Mouse (Mus musculus) heart, embryonic 10.5 days (tissue): ENCODE data around the gene Casp7. TPM values are rescaled to one million over a fixed set of nuclear protein-coding genes. Genes with fewer than 3 reads are reported as not detected.

Experiments used
- DNase-seq: peaks from one replicate; pipeline ENCODE4 v3.0.0-alpha.2; 2017; ENCODE audit warnings: low spot score
- H3K27ac ChIP-seq: fragments of 300-500 bp; sonication (generic); 2 replicates; pipeline ENCODE4 v1.5.1; 2016; ENCODE audit warnings: mild to moderate bottlenecking
- H3K27me3 ChIP-seq: fragments of 300-500 bp; sonication (generic); 2 replicates; pipeline ENCODE4 v1.6.1; 2016; ENCODE audit warnings: mild to moderate bottlenecking; ENCODE audit not compliant: poor library complexity, insufficient read depth, severe bottlenecking
- H3K36me3 ChIP-seq: fragments of 300-500 bp; sonication (generic); 2 replicates; pipeline ENCODE4 v1.6.1; 2016; ENCODE audit warnings: mild to moderate bottlenecking, moderate library complexity
- H3K4me1 ChIP-seq: fragments of 300-500 bp; sonication (generic); 2 replicates; pipeline ENCODE4 v1.6.1; 2016; ENCODE audit warnings: mild to moderate bottlenecking
- H3K4me3 ChIP-seq: fragments of 300-500 bp; sonication (generic); 2 replicates; pipeline ENCODE4 v1.5.1; 2016; ENCODE audit warnings: mild to moderate bottlenecking, moderate library complexity
- H3K9me3 ChIP-seq: fragments of 300-500 bp; sonication (generic); 2 replicates; pipeline ENCODE4 v1.6.1; 2016; ENCODE audit warnings: mild to moderate bottlenecking, moderate library complexity
- WGBS: fragments of 180-500 bp; shearing (Covaris S2); methylation state at CpG from one replicate; pipeline ENCODE4 v1.1.7; 2016; 5-methylcytosine and 5-hydroxymethylcytosine counted together
- polyA plus RNA-seq: library from polyadenylated mRNA; unstranded; fragments of >200 nt; fragmentation: Nextera tagmentation; extraction: Ambion mirVana; gene quantifications from 2 replicates; pipeline ENCODE4 v1.2.1, GENCODE M21; 2016

The Casp7 gene
- polyA plus RNA-seq, 1 experiment from 2014 or later: 25.1 TPM

GRCm38 (mm10) chr19:56438357-56439071 lies 41.6 kb downstream of the Casp7 start:
- Histone ChIP-seq H3K9me3 (no peaks in the 10 kb centered on the region), H3K4me3 (no peak overlapping the region), H3K27ac (peak overlapping the region; percentile 60; the same call in 1 of the 2 replicates), H3K27me3 (no peaks in the 10 kb centered on the region), H3K36me3 (peaks cover 42% of the 10 kb centered on the region), H3K4me1 (peaks cover 12% of the 10 kb centered on the region)
- no peak for DNase-seq
- WGBS: 68% methylated on average over 7 of the region's 7 CpGs

GRCm38 (mm10) chr19:56439072-56439434 lies 42.1 kb downstream of the Casp7 start:
- Histone ChIP-seq H3K4me1 (peaks cover 17% of the 10 kb centered on the region), H3K4me3 (no peak overlapping the region), H3K9me3 (no peaks in the 10 kb centered on the region), H3K27me3 (no peaks in the 10 kb centered on the region), H3K36me3 (peaks cover 36% of the 10 kb centered on the region), H3K27ac (peak overlapping the region; percentile 5; the same call in 1 of the 2 replicates)
- peak; percentile 84 for DNase-seq
- WGBS: 54% methylated on average over 6 of the region's 6 CpGs

GRCm38 (mm10) chr19:56443445-56443844 lies 46.5 kb downstream of the Casp7 start:
- Histone ChIP-seq H3K36me3 (peaks cover 9% of the 10 kb centered on the region; the same call in 1 of the 2 replicates), H3K27me3 (no peaks in the 10 kb centered on the region), H3K4me3 (no peak overlapping the region), H3K9me3 (no peaks in the 10 kb centered on the region), H3K27ac (no peak overlapping the region), H3K4me1 (peaks cover 17% of the 10 kb centered on the region)
- 85% methylated on average over 14 of the region's 14 CpGs for WGBS
- DNase-seq: no peak

GRCm38 (mm10) chr19:56448784-56449183 lies 51.9 kb downstream of the Casp7 start:
- Histone ChIP-seq H3K9me3 (no peaks in the 10 kb centered on the region), H3K27ac (no peak overlapping the region), H3K4me3 (no peak overlapping the region), H3K27me3 (0 out of 2 replicates have a peak, but pooled peaks cover 8% of the 10 kb centered on the region), H3K4me1 (peaks cover 6% of the 10 kb centered on the region), H3K36me3 (no peaks in the 10 kb centered on the region)
- WGBS: 88% methylated on average over 4 of the region's 4 CpGs
- no peak for DNase-seq

GRCm38 (mm10) chr19:56449537-56449936 lies 52.6 kb downstream of the Casp7 start:
- no peaks in the 10 kb centered on the region for H3K9me3 ChIP-seq
- H3K27ac ChIP-seq: no peak overlapping the region
- WGBS: 83% methylated on average over 8 of the region's 8 CpGs
- H3K4me3 ChIP-seq: no peak overlapping the region
- H3K27me3 ChIP-seq: 0 out of 2 replicates have a peak, but pooled peaks cover 12% of the 10 kb centered on the region
- H3K4me1 ChIP-seq: peaks cover 5% of the 10 kb centered on the region; the same call in 1 of the 2 replicates
- no peaks in the 10 kb centered on the region for H3K36me3 ChIP-seq
- DNase-seq: no peak

GRCm38 (mm10) chr19:56450892-56451291 lies 54.0 kb downstream of the Casp7 start:
- 84% methylated on average over 5 of the region's 5 CpGs for WGBS
- H3K27me3 ChIP-seq: 0 out of 2 replicates have a peak, but pooled peaks cover 12% of the 10 kb centered on the region
- no peaks in the 10 kb centered on the region for H3K9me3 ChIP-seq
- no peak overlapping the region for H3K27ac ChIP-seq
- H3K4me1 ChIP-seq: no peaks in the 10 kb centered on the region
- no peaks in the 10 kb centered on the region for H3K36me3 ChIP-seq
- DNase-seq: no peak
- H3K4me3 ChIP-seq: no peak overlapping the region

GRCm38 (mm10) chr19:56451867-56452266 lies 54.9 kb downstream of the Casp7 start:
- no peak for DNase-seq
- Histone ChIP-seq H3K4me1 (no peaks in the 10 kb centered on the region), H3K4me3 (no peak overlapping the region), H3K9me3 (no peaks in the 10 kb centered on the region), H3K36me3 (no peaks in the 10 kb centered on the region), H3K27me3 (0 out of 2 replicates have a peak, but pooled peaks cover 12% of the 10 kb centered on the region), H3K27ac (no peak overlapping the region)
- WGBS: 80% methylated on average over 4 of the region's 4 CpGs

- DNase-seq: no peak
- Histone ChIP-seq H3K36me3 (no peaks in the 10 kb centered on the region), H3K9me3 (no peaks in the 10 kb centered on the region), H3K4me1 (no peaks in the 10 kb centered on the region), H3K4me3 (no peak overlapping the region), H3K27me3 (0 out of 2 replicates have a peak, but pooled peaks cover 12% of the 10 kb centered on the region), H3K27ac (no peak overlapping the region)
- 80% methylated on average over 2 of the region's 2 CpGs for WGBS
These were observed 55.5 kb downstream of the Casp7 start for GRCm38 (mm10) chr19:56452421-56452820.

GRCm38 (mm10) chr19:56454862-56455261 lies 57.9 kb downstream of the Casp7 start:
- Histone ChIP-seq H3K36me3 (no peaks in the 10 kb centered on the region), H3K9me3 (no peaks in the 10 kb centered on the region), H3K4me1 (no peaks in the 10 kb centered on the region), H3K27ac (no peak overlapping the region), H3K4me3 (no peak overlapping the region), H3K27me3 (0 out of 2 replicates have a peak, but pooled peaks cover 12% of the 10 kb centered on the region)
- DNase-seq: no peak
- 58% methylated on average over 4 of the region's 4 CpGs for WGBS

GRCm38 (mm10) chr19:56455369-56455768 lies 58.4 kb downstream of the Casp7 start:
- no peaks in the 10 kb centered on the region for H3K36me3 ChIP-seq
- WGBS: 43% methylated on average over 2 of the region's 2 CpGs
- H3K9me3 ChIP-seq: no peaks in the 10 kb centered on the region
- no peak for DNase-seq
- no peak overlapping the region for H3K4me3 ChIP-seq
- no peak overlapping the region for H3K27ac ChIP-seq
- H3K27me3 ChIP-seq: 0 out of 2 replicates have a peak, but pooled peaks cover 12% of the 10 kb centered on the region
- H3K4me1 ChIP-seq: no peaks in the 10 kb centered on the region

GRCm38 (mm10) chr19:56457569-56457968 lies 60.6 kb downstream of the Casp7 start:
- Histone ChIP-seq H3K27ac (no peak overlapping the region), H3K9me3 (no peaks in the 10 kb centered on the region), H3K27me3 (0 out of 2 replicates have a peak, but pooled peaks cover 12% of the 10 kb centered on the region), H3K4me3 (no peak overlapping the region), H3K4me1 (no peaks in the 10 kb centered on the region), H3K36me3 (no peaks in the 10 kb centered on the region)
- WGBS: 74% methylated on average over 4 of the region's 4 CpGs
- DNase-seq: no peak

- DNase-seq: no peak
- no peaks in the 10 kb centered on the region for H3K27me3 ChIP-seq
- H3K4me1 ChIP-seq: no peaks in the 10 kb centered on the region
- H3K36me3 ChIP-seq: no peaks in the 10 kb centered on the region
- H3K9me3 ChIP-seq: no peaks in the 10 kb centered on the region
- no peak overlapping the region for H3K27ac ChIP-seq
- H3K4me3 ChIP-seq: no peak overlapping the region
- 78% methylated on average over 10 of the region's 10 CpGs for WGBS
These were observed 62.5 kb downstream of the Casp7 start for GRCm38 (mm10) chr19:56459154-56460050.

GRCm38 (mm10) chr19:56460241-56460640 lies 63.3 kb downstream of the Casp7 start:
- 86% methylated on average over 2 of the region's 2 CpGs for WGBS

More at GRCm38 (mm10) chr19:56460241-56460640, 63.3 kb downstream of the Casp7 start:
- no peak for DNase-seq
- Histone ChIP-seq H3K4me3 (no peak overlapping the region), H3K27me3 (no peaks in the 10 kb centered on the region), H3K36me3 (no peaks in the 10 kb centered on the region), H3K9me3 (no peaks in the 10 kb centered on the region), H3K4me1 (no peaks in the 10 kb centered on the region), H3K27ac (no peak overlapping the region)
